Mouse (Mus musculus) retina, adult 2 months (tissue): ENCODE data around the gene Atp13a2.

Experiments used
- DNase-seq: peaks from one replicate; pipeline ENCODE4 v3.0.0-alpha.2; 2012; ENCODE audit warnings: low read depth, low spot score

The Atp13a2 gene

DNA sequence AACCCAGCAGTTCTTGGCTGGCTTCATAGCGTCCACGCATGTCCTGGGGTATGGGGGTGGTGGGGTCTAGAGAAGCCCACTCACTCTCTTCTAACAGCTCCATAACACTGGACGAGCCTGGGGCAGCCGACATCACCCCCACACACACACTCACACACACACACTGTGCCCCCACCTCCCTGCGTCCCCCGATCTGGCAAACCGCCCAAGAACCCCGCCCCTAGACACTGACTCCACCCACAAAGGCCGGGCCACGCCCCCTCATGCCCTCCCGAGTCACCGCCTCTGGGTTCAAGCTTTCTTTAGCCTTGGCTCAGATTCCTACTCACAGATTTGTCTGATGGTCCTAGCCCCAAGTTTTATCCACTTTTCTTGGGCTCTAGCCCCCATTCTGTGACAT, 54.4 kb downstream of the Atp13a2 start:
- DNase-seq: no peak

DNA sequence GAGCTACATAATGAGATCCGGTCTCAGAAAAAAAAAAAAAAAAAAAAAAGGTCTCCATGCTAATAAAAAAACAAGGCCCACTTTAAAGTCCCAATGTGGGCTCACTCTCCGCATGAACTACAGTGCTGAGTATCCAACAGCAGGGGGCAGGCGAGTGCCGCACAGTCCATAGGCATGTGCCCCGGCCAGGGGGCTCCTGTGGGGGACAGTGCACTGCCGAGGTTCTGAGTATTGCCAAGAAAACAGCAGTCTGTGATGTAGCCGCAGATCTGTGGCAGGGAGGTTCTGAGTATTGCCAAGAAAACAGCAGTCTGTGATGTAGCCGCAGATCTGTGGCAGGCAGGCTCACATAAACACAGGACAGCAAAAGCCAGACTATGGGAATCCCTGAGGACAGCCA, 58.1 kb downstream of the Atp13a2 start:
- no peak for DNase-seq

DNA sequence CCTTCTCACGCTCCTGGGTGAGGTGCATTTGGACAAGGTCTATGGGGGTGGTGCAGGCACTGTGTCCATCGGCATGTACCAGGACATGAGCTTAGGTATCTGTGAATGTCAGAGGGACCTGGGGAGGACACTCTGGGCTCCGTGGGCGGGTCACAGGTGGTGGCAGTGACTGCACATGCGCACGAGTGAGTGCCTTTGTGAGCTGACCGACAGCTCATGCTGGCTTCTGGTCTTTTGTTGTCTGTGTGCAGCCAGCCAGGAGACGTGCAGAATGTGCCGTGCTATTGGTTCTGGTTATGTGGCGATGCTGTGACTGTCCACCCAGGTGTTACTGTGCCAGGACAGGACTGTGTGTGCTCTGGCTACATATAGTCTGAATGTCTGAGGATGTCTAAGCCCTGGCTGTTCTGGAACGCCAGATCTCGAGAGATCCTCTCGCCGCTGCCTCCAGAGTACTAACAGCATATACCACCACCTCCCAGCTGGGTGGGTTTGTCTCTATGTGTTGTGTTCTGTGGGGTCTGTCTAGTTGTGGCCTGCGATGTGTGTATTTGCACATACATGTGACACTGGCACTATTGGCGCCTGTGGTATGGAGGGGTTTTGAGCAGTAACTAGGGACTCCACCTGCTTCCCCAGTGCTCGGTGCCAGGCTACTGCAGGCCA, 62.3 kb downstream of the Atp13a2 start:
- DNase-seq: no peak

DNA sequence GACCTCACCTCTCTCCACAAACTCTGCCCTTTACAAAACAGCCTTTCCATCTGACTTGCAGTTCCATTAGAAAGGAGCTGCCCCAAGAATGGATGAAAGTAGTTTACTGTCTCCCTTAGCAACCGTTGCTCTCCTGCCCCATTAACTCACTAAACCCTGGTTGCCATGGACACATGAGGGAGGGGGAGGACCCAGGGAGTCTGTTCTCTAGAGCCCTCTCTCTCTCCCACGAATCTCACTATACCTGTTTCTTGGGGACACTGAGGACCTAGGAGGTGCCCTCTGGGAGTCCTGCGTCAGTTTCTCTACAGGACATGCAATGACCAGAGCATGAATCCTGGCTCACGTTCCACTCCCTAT, 62.8 kb downstream of the Atp13a2 start:
- no peak for DNase-seq

DNA sequence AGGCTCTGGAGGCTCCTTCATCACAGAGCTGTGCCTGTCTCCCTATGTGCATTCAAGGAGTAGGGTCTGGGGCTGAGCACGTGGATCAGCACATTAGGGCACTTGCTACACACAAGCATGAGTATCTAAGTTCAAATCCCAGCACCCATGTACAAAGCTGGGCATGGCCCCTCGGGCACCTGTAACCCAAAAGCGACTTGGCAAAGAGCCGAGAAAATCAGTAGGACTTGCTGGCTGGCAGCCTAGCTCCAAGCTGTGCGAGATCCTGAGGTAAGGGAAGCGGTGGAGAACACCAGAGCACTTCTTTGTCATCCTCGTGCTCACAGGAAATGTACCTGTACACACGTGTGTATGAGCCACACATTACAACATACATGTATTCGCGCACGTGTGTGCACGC, 65.8 kb downstream of the Atp13a2 start:
- no peak for DNase-seq

DNA sequence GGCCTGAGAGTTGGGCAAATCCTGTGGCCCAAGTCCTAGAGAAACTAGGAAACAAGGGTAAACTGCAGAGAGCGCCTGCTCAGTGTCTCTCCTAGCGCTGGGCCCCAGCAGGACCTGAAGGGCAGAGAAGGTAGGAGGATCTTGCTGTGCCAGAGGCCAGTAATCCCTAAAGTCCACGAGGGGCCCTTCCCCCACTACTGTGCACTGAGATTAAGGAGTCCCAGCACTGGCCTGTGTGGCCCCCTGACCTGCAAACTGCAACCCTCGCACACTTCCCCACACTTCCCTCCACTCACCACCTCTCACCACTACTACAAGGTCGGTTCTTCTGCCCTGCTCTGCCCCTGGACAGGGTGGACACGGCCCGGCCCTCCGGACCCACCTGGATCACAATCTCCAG, 66.5 kb downstream of the Atp13a2 start:
- peak; percentile 78 for DNase-seq

DNA sequence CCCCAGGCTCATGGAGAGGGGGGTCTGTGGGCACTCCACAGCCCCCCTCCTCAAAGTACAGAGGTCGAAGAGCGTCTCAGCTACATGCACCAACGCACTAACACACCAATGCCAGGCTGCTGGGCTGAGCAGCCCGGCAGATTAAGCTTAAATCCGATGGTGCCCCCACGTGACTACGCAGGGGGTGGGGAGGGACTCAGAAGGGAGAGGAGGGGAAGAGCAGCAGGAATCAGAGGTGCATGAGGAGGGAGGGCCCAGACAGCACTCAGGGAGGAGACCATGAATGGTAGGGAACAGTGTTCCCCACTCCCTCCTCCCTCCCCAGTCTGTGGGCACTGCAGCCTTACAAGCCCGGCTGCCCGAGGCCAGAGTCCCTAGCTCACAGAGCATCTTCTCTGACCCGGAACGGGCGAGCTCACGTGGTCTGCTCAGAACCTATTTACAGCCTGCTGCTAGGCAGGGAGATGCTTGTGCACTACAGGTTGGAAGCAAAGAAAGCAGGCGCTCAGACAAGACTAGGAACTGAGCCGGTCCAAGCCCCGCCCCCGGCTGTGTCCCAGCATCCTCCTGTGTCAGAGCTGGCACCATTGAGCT, 67.0 kb downstream of the Atp13a2 start:
- peak; percentile 85 for DNase-seq
